Mouse (Mus musculus): ENCODE results near the gene Vkorc1. TPM values are rescaled to one million over a fixed set of nuclear protein-coding genes. Genes with fewer than 3 reads are reported as not detected.

Vkorc1 gene
- polyA plus RNA-seq, 1 experiment from 2014 or later = 318 TPM

DNA sequence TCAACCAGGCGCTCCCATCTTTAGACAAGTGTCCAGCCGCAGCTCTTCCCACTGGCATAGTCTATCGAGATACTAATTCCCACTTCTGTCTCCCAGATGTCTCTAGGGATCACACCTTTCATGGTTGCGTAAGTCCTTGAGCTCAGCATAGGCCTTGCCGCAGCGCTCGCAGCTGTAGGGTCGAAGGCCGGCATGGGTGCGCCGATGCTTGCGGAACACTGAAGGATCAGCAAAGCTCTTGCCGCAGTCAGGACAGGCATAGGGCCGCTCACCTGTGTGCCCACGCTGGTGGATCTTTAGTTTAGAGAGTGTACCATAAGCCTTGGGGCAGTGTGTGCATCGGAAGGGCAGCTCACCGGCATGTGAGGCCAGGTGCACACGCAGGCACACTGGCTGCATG is 27.8 kb downstream of the Vkorc1 start:
- peaks cover 63% of the 10 kb centered on the region for H3K36me3 ChIP-seq (ENCODE audit: control insufficient read depth, insufficient read depth, low read length)
- H3K27ac ChIP-seq (replicated peaks; ENCODE audit: low read depth, low read length) = no peak overlapping the region
- no peaks in the 10 kb centered on the region for H3K4me1 ChIP-seq (ENCODE audit: control insufficient read depth, insufficient read depth, low read length)
- no peaks in the 10 kb centered on the region for H3K27me3 ChIP-seq (replicated peaks; ENCODE audit: control insufficient read depth, insufficient read depth, low read length)
- H3K9me3 ChIP-seq (ENCODE audit: control insufficient read depth, low read length) = no peaks in the 10 kb centered on the region
- no peak overlapping the region for H3K4me3 ChIP-seq (ENCODE audit: low read depth, low read length)
- no peak overlapping the region for H3K9ac ChIP-seq (ENCODE audit: low read depth, low read length)
- no peak overlapping the region for H3K4me2 ChIP-seq (ENCODE audit: low read depth, low read length)
- 96% methylated on average over 18 of the region's 18 CpGs for WGBS
- ATAC-seq (ENCODE audit: low read depth) (no peak), DNase-seq (ENCODE audit: low spot score) (no peak)

GRCm38 (mm10) chr7:127866434-127866833 is 29.0 kb downstream of the Vkorc1 start:
- Histone ChIP-seq H3K27me3 (replicated peaks; ENCODE audit: control insufficient read depth, insufficient read depth, low read length) (no peaks in the 10 kb centered on the region), H3K36me3 (ENCODE audit: control insufficient read depth, insufficient read depth, low read length) (peaks cover 56% of the 10 kb centered on the region), H3K4me3 (ENCODE audit: low read depth, low read length) (no peak overlapping the region), H3K27ac (replicated peaks; ENCODE audit: low read depth, low read length) (no peak overlapping the region), H3K9me3 (ENCODE audit: control insufficient read depth, low read length) (no peaks in the 10 kb centered on the region), H3K4me1 (ENCODE audit: control insufficient read depth, insufficient read depth, low read length) (no peaks in the 10 kb centered on the region), H3K9ac (ENCODE audit: low read depth, low read length) (no peak overlapping the region), H3K4me2 (ENCODE audit: low read depth, low read length) (no peak overlapping the region)
- no peak for DNase-seq (ENCODE audit: low spot score)
- ATAC-seq (ENCODE audit: low read depth) = no peak
- 95% methylated on average over 12 of the region's 12 CpGs for WGBS

- H3K27me3 ChIP-seq (replicated peaks; ENCODE audit: control insufficient read depth, insufficient read depth, low read length) = no peaks in the 10 kb centered on the region
- no peak overlapping the region for H3K4me3 ChIP-seq (ENCODE audit: low read depth, low read length)
- DNase-seq (ENCODE audit: low spot score) (no peak), ATAC-seq (ENCODE audit: low read depth) (no peak)
- H3K4me2 ChIP-seq (ENCODE audit: low read depth, low read length) = no peak overlapping the region
- no peak overlapping the region for H3K27ac ChIP-seq (replicated peaks; ENCODE audit: low read depth, low read length)
- H3K36me3 ChIP-seq (ENCODE audit: control insufficient read depth, insufficient read depth, low read length) = no peaks in the 10 kb centered on the region
- H3K4me1 ChIP-seq (ENCODE audit: control insufficient read depth, insufficient read depth, low read length) = no peaks in the 10 kb centered on the region
- H3K9ac ChIP-seq (ENCODE audit: low read depth, low read length) = no peak overlapping the region
- no peaks in the 10 kb centered on the region for H3K9me3 ChIP-seq (ENCODE audit: control insufficient read depth, low read length)
- 90% methylated on average over 6 of the region's 6 CpGs for WGBS
Measured at GRCm38 (mm10) chr7:127858258-127858657, 37.2 kb downstream of the Vkorc1 start.

DNA sequence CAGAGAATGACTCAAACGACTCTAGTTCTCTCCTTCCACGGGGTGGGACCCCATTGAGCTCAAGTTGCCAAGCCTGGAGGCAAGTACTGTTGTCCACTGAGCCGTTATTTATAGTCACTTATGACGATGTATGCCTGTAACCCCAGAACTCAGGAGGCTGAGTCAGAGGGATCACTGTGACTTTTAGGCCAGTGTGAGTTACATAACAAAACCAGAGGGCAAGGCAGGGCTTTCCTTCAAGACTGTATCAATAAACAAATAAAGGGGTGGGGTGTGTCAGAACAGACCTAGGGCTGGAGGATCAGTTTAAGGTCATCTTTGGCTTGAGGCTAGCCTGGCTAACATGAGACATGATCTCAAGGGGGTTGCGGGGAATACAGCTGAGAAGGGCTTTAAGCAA is 44.5 kb downstream of the Vkorc1 start:
- no peaks in the 10 kb centered on the region for H3K27me3 ChIP-seq (replicated peaks; ENCODE audit: control insufficient read depth, insufficient read depth, low read length)
- H3K36me3 ChIP-seq (ENCODE audit: control insufficient read depth, insufficient read depth, low read length) = peaks cover 27% of the 10 kb centered on the region; the same call in 1 of the 2 replicates
- H3K4me2 ChIP-seq (ENCODE audit: low read depth, low read length) = no peak overlapping the region
- ATAC-seq (ENCODE audit: low read depth) (no peak), DNase-seq (ENCODE audit: low spot score) (no peak)
- no peaks in the 10 kb centered on the region for H3K4me1 ChIP-seq (ENCODE audit: control insufficient read depth, insufficient read depth, low read length)
- H3K27ac ChIP-seq (replicated peaks; ENCODE audit: low read depth, low read length) = no peak overlapping the region
- 57% methylated on average over 5 of the region's 5 CpGs for WGBS
- no peak overlapping the region for H3K9ac ChIP-seq (ENCODE audit: low read depth, low read length)
- H3K9me3 ChIP-seq (ENCODE audit: control insufficient read depth, low read length) = no peaks in the 10 kb centered on the region
- H3K4me3 ChIP-seq (ENCODE audit: low read depth, low read length) = no peak overlapping the region

DNA sequence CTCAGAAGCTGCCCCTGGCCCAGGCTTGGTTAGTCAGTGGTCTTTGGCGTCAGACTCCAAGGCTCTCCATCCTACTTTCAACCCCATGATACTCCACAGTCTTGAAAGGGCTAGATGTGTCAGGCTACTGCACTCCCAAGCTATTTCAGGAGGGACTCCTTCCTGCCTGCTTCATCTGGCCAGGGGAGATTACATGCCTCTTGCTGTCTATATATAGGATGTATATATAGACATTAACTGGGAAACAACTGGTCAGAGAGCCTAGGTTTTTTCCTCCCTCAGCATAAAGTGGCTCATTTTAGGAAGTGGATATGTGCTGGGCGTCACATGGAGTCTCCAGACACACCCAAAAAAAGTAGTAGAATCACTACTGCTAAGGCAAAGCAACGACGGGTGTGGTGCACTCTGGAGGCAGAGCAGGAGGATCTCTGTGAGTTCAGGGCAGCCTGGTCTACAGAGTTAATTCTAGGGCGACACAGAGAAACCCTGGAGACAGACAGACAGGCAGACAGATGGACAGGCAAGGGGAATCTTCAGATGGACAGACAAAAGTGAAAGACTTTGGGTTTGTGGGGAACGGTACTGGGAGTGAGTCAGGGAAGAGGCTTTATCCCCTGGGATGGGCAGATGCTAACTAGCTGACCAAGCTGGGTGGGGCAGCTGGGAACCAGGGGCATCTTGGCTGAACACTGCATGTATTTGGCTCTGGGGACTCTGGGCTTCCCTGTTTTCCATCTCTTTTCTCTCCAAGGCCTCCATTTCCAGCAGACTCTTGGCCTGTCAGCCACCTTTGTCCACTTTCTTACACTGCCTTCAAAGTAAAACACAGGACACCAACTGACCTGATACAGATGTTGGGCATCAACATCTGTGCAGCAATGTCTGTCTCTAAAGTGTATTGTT is 45.2 kb downstream of the Vkorc1 start:
- Histone ChIP-seq H3K9me3 (ENCODE audit: control insufficient read depth, low read length) (no peaks in the 10 kb centered on the region), H3K9ac (ENCODE audit: low read depth, low read length) (no peak overlapping the region), H3K36me3 (ENCODE audit: control insufficient read depth, insufficient read depth, low read length) (peaks cover 28% of the 10 kb centered on the region; the same call in 1 of the 2 replicates), H3K4me2 (ENCODE audit: low read depth, low read length) (no peak overlapping the region), H3K27ac (replicated peaks; ENCODE audit: low read depth, low read length) (0 out of 2 replicates have a peak overlapping the region, but pooled peaks have one; percentile 21), H3K27me3 (replicated peaks; ENCODE audit: control insufficient read depth, insufficient read depth, low read length) (no peaks in the 10 kb centered on the region), H3K4me1 (ENCODE audit: control insufficient read depth, insufficient read depth, low read length) (no peaks in the 10 kb centered on the region), H3K4me3 (ENCODE audit: low read depth, low read length) (no peak overlapping the region)
- ATAC-seq (ENCODE audit: low read depth) (peak; percentile 33; the same call in 1 of the 2 replicates), DNase-seq (ENCODE audit: low spot score) (peak; percentile 25)
- 77% methylated on average over 6 of the region's 6 CpGs for WGBS

Other genes with a start within 250 kb of the Vkorc1 start
- 84.2 and 86.6 TPM in 2 replicates for gene Bcl7c, start 186.7 kb downstream of the Vkorc1 start, polyA plus RNA-seq (2014; fragmentation: Nextera tagmentation; extraction: Ambion mirVana)
- gene Ctf1, start 182.9 kb downstream of the Vkorc1 start, polyA plus RNA-seq (2014; fragmentation: Nextera tagmentation; extraction: Ambion mirVana) = 20.9 and 23.8 TPM in 2 replicates
- 0.14 and 0.35 TPM in 2 replicates for gene Ctf2, start 163.5 kb downstream of the Vkorc1 start, polyA plus RNA-seq (2014; fragmentation: Nextera tagmentation; extraction: Ambion mirVana)
- gene Fbxl19, start 151.1 kb downstream of the Vkorc1 start, polyA plus RNA-seq (2014; fragmentation: Nextera tagmentation; extraction: Ambion mirVana) = 3.0 and 3.8 TPM in 2 replicates
- gene Orai3, start 125.8 kb downstream of the Vkorc1 start, polyA plus RNA-seq (2014; fragmentation: Nextera tagmentation; extraction: Ambion mirVana) = 10.4 and 11.9 TPM in 2 replicates
- 23.0 and 24.1 TPM in 2 replicates for gene Setd1a, start 118.9 kb downstream of the Vkorc1 start, polyA plus RNA-seq (2014; fragmentation: Nextera tagmentation; extraction: Ambion mirVana)
- gene Gm49388, start 110.0 kb downstream of the Vkorc1 start, polyA plus RNA-seq (2014; fragmentation: Nextera tagmentation; extraction: Ambion mirVana) = 0.43 TPM in 1 of 2 replicates, not detected in the other
- 22.2 and 23.5 TPM in 2 replicates for gene Hsd3b7, start 95.0 kb downstream of the Vkorc1 start, polyA plus RNA-seq (2014; fragmentation: Nextera tagmentation; extraction: Ambion mirVana)
- gene Stx4a, start 71.3 kb downstream of the Vkorc1 start, polyA plus RNA-seq (2014; fragmentation: Nextera tagmentation; extraction: Ambion mirVana) = 28.0 and 38.1 TPM in 2 replicates
- 3.4 and 5.2 TPM in 2 replicates for gene Stx1b, start 71.1 kb downstream of the Vkorc1 start, polyA plus RNA-seq (2014; fragmentation: Nextera tagmentation; extraction: Ambion mirVana)
- gene Zfp646, start 19.4 kb downstream of the Vkorc1 start, polyA plus RNA-seq (2014; fragmentation: Nextera tagmentation; extraction: Ambion mirVana) = 13.3 and 14.0 TPM in 2 replicates
- 11.2 and 14.7 TPM in 2 replicates for gene Zfp668, start 18.8 kb downstream of the Vkorc1 start, polyA plus RNA-seq (2014; fragmentation: Nextera tagmentation; extraction: Ambion mirVana)
- 1.8 and 2.4 TPM in 2 replicates for gene Prss53, start 4.6 kb downstream of the Vkorc1 start, polyA plus RNA-seq (2014; fragmentation: Nextera tagmentation; extraction: Ambion mirVana)
- gene Gm21974, start 163 bp downstream of the Vkorc1 start, polyA plus RNA-seq (2014; fragmentation: Nextera tagmentation; extraction: Ambion mirVana) = not detected in 2 replicates
- gene Bckdk, start 8.5 kb upstream of the Vkorc1 start, polyA plus RNA-seq (2014; fragmentation: Nextera tagmentation; extraction: Ambion mirVana) = 121 and 125 TPM in 2 replicates
- gene Kat8, start 16.9 kb upstream of the Vkorc1 start, polyA plus RNA-seq (2014; fragmentation: Nextera tagmentation; extraction: Ambion mirVana) = 31.7 and 35.5 TPM in 2 replicates
- 11.1 and 11.3 TPM in 2 replicates for gene Prss8, start 34.5 kb upstream of the Vkorc1 start, polyA plus RNA-seq (2014; fragmentation: Nextera tagmentation; extraction: Ambion mirVana)
- gene Prss36, start 51.1 kb upstream of the Vkorc1 start, polyA plus RNA-seq (2014; fragmentation: Nextera tagmentation; extraction: Ambion mirVana) = 10.6 and 11.1 TPM in 2 replicates
- gene Fus, start 71.8 kb upstream of the Vkorc1 start, polyA plus RNA-seq (2014; fragmentation: Nextera tagmentation; extraction: Ambion mirVana) = 46.3 and 58.2 TPM in 2 replicates
- 78.6 and 81.1 TPM in 2 replicates for gene Pycard, start 98.2 kb upstream of the Vkorc1 start, polyA plus RNA-seq (2014; fragmentation: Nextera tagmentation; extraction: Ambion mirVana)
- 4.2 and 5.3 TPM in 2 replicates for gene Trim72, start 108.3 kb upstream of the Vkorc1 start, polyA plus RNA-seq (2014; fragmentation: Nextera tagmentation; extraction: Ambion mirVana)
- gene Itgam, start 167.0 kb upstream of the Vkorc1 start, polyA plus RNA-seq (2014; fragmentation: Nextera tagmentation; extraction: Ambion mirVana) = 1.0 and 1.4 TPM in 2 replicates
- not detected in 2 replicates for gene Gm49368, start 167.1 kb upstream of the Vkorc1 start, polyA plus RNA-seq (2014; fragmentation: Nextera tagmentation; extraction: Ambion mirVana)
- 0.10 TPM in 2 replicates for gene Itgax, start 233.9 kb upstream of the Vkorc1 start, polyA plus RNA-seq (2014; fragmentation: Nextera tagmentation; extraction: Ambion mirVana)